Mouse (Mus musculus) liver, embryonic 14 days (tissue): Measurements from ENCODE around the gene Il22ra1. TPM values are rescaled to one million over a fixed set of nuclear protein-coding genes. Genes with fewer than 3 reads are reported as not detected.

Experiments used
- polyA plus RNA-seq: library from polyadenylated mRNA; depleted of rRNA; stranded (reverse); fragments of >200 nt; gene quantifications from 2 replicates; pipeline ENCODE4 v1.2.3, GENCODE M21; 2012; rRNA removed

The Il22ra1 gene
- 1.0 and 1.1 TPM in 2 replicates for polyA plus RNA-seq

GRCm38 (mm10) chr4:135727817-135728216 is at the start of gene Il22ra1:
Gene Il22ra1, plus strand, starts transcription at chr4:135728172.

GRCm38 (mm10) chr4:135685906-135686567 is 41.9 kb upstream of the Il22ra1 start, which contains the start of gene Ifnlr1:
Gene Ifnlr1, plus strand, starts transcription at chr4:135686287.

GRCm38 (mm10) chr4:135759356-135759976 is 31.5 kb downstream of the Il22ra1 start, which contains the start of gene Myom3:
Gene Myom3, plus strand, starts transcription at chr4:135759715.

Other genes with a start within 250 kb of the Il22ra1 start
- not detected in 2 replicates for gene Stpg1, start 233.4 kb upstream of the Il22ra1 start, polyA plus RNA-seq
- gene Nipal3, start 233.1 kb upstream of the Il22ra1 start, polyA plus RNA-seq, result 2.5 and 2.9 TPM in 2 replicates
- gene Grhl3, start 154.5 kb upstream of the Il22ra1 start, polyA plus RNA-seq, result 0.15 and 0.19 TPM in 2 replicates
- gene Ifnlr1, start 41.9 kb upstream of the Il22ra1 start, polyA plus RNA-seq, result 0.08 and 0.09 TPM in 2 replicates
- gene Myom3, start 31.5 kb downstream of the Il22ra1 start, polyA plus RNA-seq, result 0.07 and 0.33 TPM in 2 replicates
- gene Srsf10, start 127.6 kb downstream of the Il22ra1 start, polyA plus RNA-seq, result 50.1 and 59.1 TPM in 2 replicates
- 47.9 and 52.3 TPM in 2 replicates for gene Pnrc2, start 145.7 kb downstream of the Il22ra1 start, polyA plus RNA-seq
- gene Cnr2, start 167.2 kb downstream of the Il22ra1 start, polyA plus RNA-seq, result 1.8 and 2.1 TPM in 2 replicates
- 11.9 and 12.6 TPM in 2 replicates for gene Fuca1, start 192.6 kb downstream of the Il22ra1 start, polyA plus RNA-seq
- gene Hmgcl, start 218.3 kb downstream of the Il22ra1 start, polyA plus RNA-seq, result 44.8 and 46.2 TPM in 2 replicates
- 19.5 and 25.1 TPM in 2 replicates for gene Gale, start 235.6 kb downstream of the Il22ra1 start, polyA plus RNA-seq
- 24.8 and 26.6 TPM in 2 replicates for gene Lypla2, start 244.5 kb downstream of the Il22ra1 start, polyA plus RNA-seq